Comparison of ENCODE assay signal across 8 mouse cellular contexts in genomic region chr19:41932686-41933085, GRCm38 (mm10). TPM values are rescaled to one million over a fixed set of nuclear protein-coding genes. Genes with fewer than 3 reads are reported as not detected.
DNase-seq lines count a peak whose midpoint lies in the region; ATAC-seq lines count a peak whose summit lies in the region.

No protein-coding gene starts in this region.

- peak; percentile 32 for DNase-seq in embryo, embryonic 10 days (ENCODE audit: low spot score)
- no peak for DNase-seq in embryo, embryonic 9.5 days (ENCODE audit: extremely low spot score)
- DNase-seq in spleen, adult 12 weeks (ENCODE audit: low spot score) = peak; percentile 7
- no peak for DNase-seq in spleen, postnatal 4 days (ENCODE audit: low spot score in 2 of 2)
- no peak for DNase-seq in adrenal gland, adult 8-10 months
- DNase-seq in spleen, adult 18-20 months = no peak

- ATAC-seq in granulocyte monocyte progenitor cell, adult 5-6 weeks (replicated peaks; ENCODE audit: poor library complexity, severe bottlenecking) = peak; percentile 68
- peak; percentile 70 for ATAC-seq in megakaryocyte progenitor cell, adult 5-6 weeks (replicated peaks; ENCODE audit: poor library complexity)

RNA-seq across cellular contexts. Expression of gene Exosc1, which starts 0.5 kb away (rescaled TPM):
- total RNA-seq in granulocyte monocyte progenitor cell, adult 5-6 weeks (2014; fragmentation: Nextera tagmentation) = 62.5 and 87.5 TPM in 2 replicates
- total RNA-seq in granulocyte monocyte progenitor cell, adult 5-6 weeks (2017) = 69.5 and 82.4 TPM in 2 replicates
- 90.1 and 96.9 TPM in 2 replicates for total RNA-seq in megakaryocyte progenitor cell, adult 5-6 weeks (2015)
- 73.3 and 75.7 TPM in 2 replicates for total RNA-seq in megakaryocyte progenitor cell, adult 5-6 weeks (2017)
- 10 to 100 TPM; 26.6 to 34.0 (median 30.8) TPM for total RNA-seq in adrenal gland, adult 8-10 months (2022)

RNA-seq across cellular contexts. Expression of gene Zdhhc16, which starts 0.6 kb away (rescaled TPM):
- total RNA-seq in granulocyte monocyte progenitor cell, adult 5-6 weeks (2014; fragmentation: Nextera tagmentation) = 77.4 and 78.5 TPM in 2 replicates
- 42.4 and 47.2 TPM in 2 replicates for total RNA-seq in granulocyte monocyte progenitor cell, adult 5-6 weeks (2017)
- total RNA-seq in megakaryocyte progenitor cell, adult 5-6 weeks (2015) = 52.7 and 54.9 TPM in 2 replicates
- total RNA-seq in megakaryocyte progenitor cell, adult 5-6 weeks (2017) = 33.5 and 39.1 TPM in 2 replicates
- 10 to 100 TPM; 29.5 to 40.7 (median 34.8) TPM for total RNA-seq in adrenal gland, adult 8-10 months (2022)

RNA-seq across cellular contexts. Expression of gene Pgam1, which starts 21.0 kb away (rescaled TPM):
- total RNA-seq in granulocyte monocyte progenitor cell, adult 5-6 weeks (2014; fragmentation: Nextera tagmentation) = 865 and 869 TPM in 2 replicates
- total RNA-seq in granulocyte monocyte progenitor cell, adult 5-6 weeks (2017) = 502 and 504 TPM in 2 replicates
- 1,044 and 1,130 TPM in 2 replicates for total RNA-seq in megakaryocyte progenitor cell, adult 5-6 weeks (2015)
- 398 and 472 TPM in 2 replicates for total RNA-seq in megakaryocyte progenitor cell, adult 5-6 weeks (2017)
- total RNA-seq in adrenal gland, adult 8-10 months (2022) = 100 to 1,000 TPM; 650 to 931 (median 818) TPM

RNA-seq across cellular contexts. Expression of gene Rrp12, which starts 36.7 kb away (rescaled TPM):
- 14.8 and 22.3 TPM in 2 replicates for total RNA-seq in granulocyte monocyte progenitor cell, adult 5-6 weeks (2014; fragmentation: Nextera tagmentation)
- total RNA-seq in granulocyte monocyte progenitor cell, adult 5-6 weeks (2017) = 18.1 and 20.1 TPM in 2 replicates
- total RNA-seq in megakaryocyte progenitor cell, adult 5-6 weeks (2015) = 10.4 and 10.5 TPM in 2 replicates
- total RNA-seq in megakaryocyte progenitor cell, adult 5-6 weeks (2017) = 18.9 and 20.5 TPM in 2 replicates
- total RNA-seq in adrenal gland, adult 8-10 months (2022) = 10 to 100 TPM; 15.8 to 17.9 (median 17.0) TPM

RNA-seq across cellular contexts. Expression of gene Mms19, which starts 48.3 kb away (rescaled TPM):
- 56.9 and 59.4 TPM in 2 replicates for total RNA-seq in granulocyte monocyte progenitor cell, adult 5-6 weeks (2014; fragmentation: Nextera tagmentation)
- total RNA-seq in granulocyte monocyte progenitor cell, adult 5-6 weeks (2017) = 36.2 and 37.4 TPM in 2 replicates
- total RNA-seq in megakaryocyte progenitor cell, adult 5-6 weeks (2015) = 15.8 and 16.2 TPM in 2 replicates
- total RNA-seq in megakaryocyte progenitor cell, adult 5-6 weeks (2017) = 25.2 and 43.2 TPM in 2 replicates
- 10 to 100 TPM; 25.4 to 36.3 (median 29.7) TPM for total RNA-seq in adrenal gland, adult 8-10 months (2022)

Comparison
In these comparisons a context has a peak if more than half of its experiments do, and no peak if none do; other contexts are left out.
1. DNase-seq: peak in embryo, embryonic 10 days (single experiment) and spleen, adult 12 weeks (single experiment); none in embryo, embryonic 9.5 days (single experiment), spleen, postnatal 4 days (0 of 2), adrenal gland, adult 8-10 months (single experiment) and spleen, adult 18-20 months (0 of 2).